Mouse (Mus musculus): ENCODE measurements around the gene Tmcc2.
"Not testable (repeated sequence)": the region's sequence is repeated elsewhere in the genome, so short reads cannot be mapped to it uniquely, and the experiment has no call there.

Tmcc2 gene

GRCm38 (mm10) chr1:132367692-132368506 is 23.2 kb downstream of the Tmcc2 start:
- DNase-seq, result peak; percentile 92

GRCm38 (mm10) chr1:132366937-132367336 is 24.1 kb downstream of the Tmcc2 start:
- DNase-seq, result peak; percentile 88

GRCm38 (mm10) chr1:132366235-132366634 is 24.8 kb downstream of the Tmcc2 start:
- DNase-seq, result peak; percentile 74

GRCm38 (mm10) chr1:132365645-132366044 is 25.4 kb downstream of the Tmcc2 start:
- DNase-seq, result peak; percentile 53

- DNase-seq, result no peak
Observed at GRCm38 (mm10) chr1:132364896-132365557, 26.1 kb downstream of the Tmcc2 start.

GRCm38 (mm10) chr1:132364388-132364787 is 26.7 kb downstream of the Tmcc2 start:
- DNase-seq, result no peak

- no peak for DNase-seq
Observed at GRCm38 (mm10) chr1:132361959-132362358, 29.1 kb downstream of the Tmcc2 start.

GRCm38 (mm10) chr1:132356841-132357240 is 34.2 kb downstream of the Tmcc2 start:
- DNase-seq, result peak; percentile 33

GRCm38 (mm10) chr1:132355841-132356242 is 35.2 kb downstream of the Tmcc2 start:
- peak; percentile 93 for DNase-seq

GRCm38 (mm10) chr1:132355162-132355601 is 35.9 kb downstream of the Tmcc2 start:
- DNase-seq, result no peak

- no peak for DNase-seq
Observed at GRCm38 (mm10) chr1:132354234-132354633, 36.8 kb downstream of the Tmcc2 start.

- no peak for DNase-seq
Observed at GRCm38 (mm10) chr1:132353389-132353788, 37.7 kb downstream of the Tmcc2 start.

GRCm38 (mm10) chr1:132351058-132351457 is 40.0 kb downstream of the Tmcc2 start:
- DNase-seq, result no peak

GRCm38 (mm10) chr1:132349601-132350000 is 41.5 kb downstream of the Tmcc2 start:
- DNase-seq, result not testable (repeated sequence)

- not testable (repeated sequence) for DNase-seq
Observed at GRCm38 (mm10) chr1:132349049-132349448, 42.0 kb downstream of the Tmcc2 start.

- DNase-seq, result no peak
Observed at GRCm38 (mm10) chr1:132348401-132348800, 42.7 kb downstream of the Tmcc2 start.

- no peak for DNase-seq
Observed at GRCm38 (mm10) chr1:132346951-132347350, 44.1 kb downstream of the Tmcc2 start.

- no peak for DNase-seq
Observed at GRCm38 (mm10) chr1:132346134-132346851, 44.8 kb downstream of the Tmcc2 start.

- no peak for DNase-seq
Observed at GRCm38 (mm10) chr1:132345514-132345913, 45.6 kb downstream of the Tmcc2 start.

- DNase-seq, result no peak
Observed at GRCm38 (mm10) chr1:132343656-132344055, 47.4 kb downstream of the Tmcc2 start.

- no peak for DNase-seq
Observed at GRCm38 (mm10) chr1:132343191-132343590, 47.9 kb downstream of the Tmcc2 start.

GRCm38 (mm10) chr1:132342518-132342917 is 48.6 kb downstream of the Tmcc2 start:
- no peak for DNase-seq

- no peak for DNase-seq
Observed at GRCm38 (mm10) chr1:132341731-132342501, 49.2 kb downstream of the Tmcc2 start.

Data from retina, postnatal 1 day (tissue).